Mouse (Mus musculus): ENCODE measurements at regions not wholly inside any gene's neighbourhood (a gene's known extent, or its start where the extent isn't known, plus 50 kb on each side); places are given as distances from the start of the nearest gene placed in this dataset.

DNA sequence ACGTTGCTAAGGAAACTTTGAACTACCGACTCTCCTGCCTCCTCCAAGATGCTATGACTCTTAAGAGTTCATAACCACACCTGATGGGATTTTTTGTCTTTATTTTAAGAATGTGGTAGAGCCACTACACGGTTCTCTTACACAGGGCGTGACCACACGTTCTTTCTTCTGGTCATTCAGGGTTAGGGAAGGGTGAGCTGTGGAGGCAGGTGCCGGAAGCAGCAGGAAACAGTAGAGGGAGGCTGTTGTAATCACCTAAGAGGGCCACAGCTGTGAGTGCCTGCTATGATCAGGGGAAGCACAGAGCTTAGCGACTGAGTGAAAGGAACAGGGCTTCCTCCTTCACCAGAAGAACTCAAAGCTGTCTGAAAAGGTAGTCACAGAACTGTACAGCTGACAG lies 50.6 kb upstream of the Larp1 start:
- no peak for TF ChIP-seq TCF12 (IDR thresholded peaks at IDR 0.05; ENCODE audit: insufficient read depth, poor library complexity, severe bottlenecking)
- no peak for TF ChIP-seq SRF (IDR thresholded peaks at IDR 0.05; ENCODE audit: control insufficient read depth, insufficient read length, low read depth)
- TF ChIP-seq POLR2AphosphoS2 (IDR thresholded peaks at IDR 0.05; ENCODE audit: insufficient read length, low read depth), result no peak
- TF ChIP-seq CEBPB (IDR thresholded peaks at IDR 0.05; ENCODE audit: insufficient read depth, poor library complexity, severe bottlenecking), result no peak
- no peak for TF ChIP-seq USF1 (IDR thresholded peaks at IDR 0.05; ENCODE audit: low read depth)
- no peak for TF ChIP-seq REST (IDR thresholded peaks at IDR 0.05; ENCODE audit: insufficient read depth, insufficient read length)
- TF ChIP-seq MAX (IDR thresholded peaks at IDR 0.05; ENCODE audit: low read depth), result no peak
- no peak for TF ChIP-seq MYOG (IDR thresholded peaks at IDR 0.05; ENCODE audit: control insufficient read depth in 1 of 3, insufficient read depth in 1 of 3, insufficient read length in 2 of 3, low read depth in 2 of 3)
- no peak for TF ChIP-seq TCF3 (IDR thresholded peaks at IDR 0.05; ENCODE audit: insufficient read length, low read depth)
- no peak for TF ChIP-seq POLR2A (IDR thresholded peaks at IDR 0.05; ENCODE audit: insufficient read length, low read depth)
- TF ChIP-seq E2F4 (IDR thresholded peaks at IDR 0.05; ENCODE audit: insufficient read depth), result no peak
- no peak for TF ChIP-seq MYOD1 (IDR thresholded peaks at IDR 0.05; ENCODE audit: control insufficient read depth in 1 of 3, insufficient read length in 2 of 3, low read depth in 2 of 3)
- Histone ChIP-seq H3K79me2 (ENCODE audit: control insufficient read depth, insufficient read depth) (no peaks in the 10 kb centered on the region), H3K27me3 (ENCODE audit: control insufficient read depth, insufficient read depth, insufficient read length) (no peaks in the 10 kb centered on the region), H3K4me3 (no peak overlapping the region), H3ac (ENCODE audit: control insufficient read depth, insufficient read length) (no peak overlapping the region), H3K36me3 (ENCODE audit: control insufficient read depth, insufficient read depth) (no peaks in the 10 kb centered on the region), H3K4me2 (ENCODE audit: low read depth) (no peak overlapping the region)

DNA sequence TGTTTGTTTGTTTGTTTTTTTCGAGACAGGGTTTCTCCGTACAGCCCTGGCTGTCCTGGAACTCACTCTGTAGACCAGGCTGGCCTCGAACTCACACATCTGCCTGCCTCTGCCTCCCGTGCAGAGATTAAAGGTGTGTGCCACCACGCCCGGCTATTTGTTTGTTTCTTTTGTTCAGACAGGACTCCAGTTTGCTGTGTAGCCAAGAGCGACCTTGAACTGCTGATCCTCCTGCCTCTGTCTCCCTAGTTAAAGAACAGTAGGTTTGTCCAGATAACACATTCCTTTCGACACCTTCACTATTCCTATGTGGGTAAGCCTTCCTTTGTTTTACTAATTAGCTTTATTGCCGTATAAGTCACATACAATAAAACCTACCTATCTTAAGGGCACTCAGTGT lies 52.0 kb upstream of the Larp1 start:
- H3K27me3 ChIP-seq (ENCODE audit: control insufficient read depth, insufficient read depth, insufficient read length), result no peaks in the 10 kb centered on the region

DNA sequence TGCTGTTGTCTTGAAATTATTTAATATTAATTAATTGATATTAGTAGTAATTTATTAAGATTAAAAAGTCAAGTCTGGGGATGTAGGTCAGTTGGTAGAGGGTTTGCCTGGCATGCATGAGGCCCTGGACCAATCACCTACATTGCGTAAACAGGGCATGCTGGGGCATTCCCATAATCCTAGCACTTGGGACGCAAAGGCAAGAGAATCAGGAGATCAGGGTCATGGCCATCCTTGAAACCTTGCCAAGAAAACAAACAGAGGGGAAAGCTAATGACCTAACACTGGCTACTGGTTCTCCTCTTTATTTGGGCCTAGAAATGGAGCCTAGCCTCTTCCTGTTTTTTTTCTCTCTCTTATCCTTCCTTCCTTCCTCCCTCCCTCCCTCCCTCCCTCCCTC lies 52.8 kb upstream of the Larp1 start:
- Histone ChIP-seq H3K27me3 (ENCODE audit: control insufficient read depth, insufficient read depth, insufficient read length) (no peaks in the 10 kb centered on the region), H3K36me3 (ENCODE audit: control insufficient read depth, insufficient read depth) (no peaks in the 10 kb centered on the region), H3K4me2 (ENCODE audit: low read depth) (no peak overlapping the region), H3K4me3 (no peak overlapping the region), H3ac (ENCODE audit: control insufficient read depth, insufficient read length) (no peak overlapping the region), H3K79me2 (ENCODE audit: control insufficient read depth, insufficient read depth) (no peaks in the 10 kb centered on the region)
- TF ChIP-seq MYOD1 (IDR thresholded peaks at IDR 0.05; ENCODE audit: control insufficient read depth in 1 of 3, insufficient read length in 2 of 3, low read depth in 2 of 3), result no peak
- TF ChIP-seq USF1 (IDR thresholded peaks at IDR 0.05; ENCODE audit: low read depth), result no peak
- TF ChIP-seq CEBPB (IDR thresholded peaks at IDR 0.05; ENCODE audit: insufficient read depth, poor library complexity, severe bottlenecking), result no peak
- TF ChIP-seq E2F4 (IDR thresholded peaks at IDR 0.05; ENCODE audit: insufficient read depth), result no peak

More for the DNA sequence above, 52.0 kb upstream of the Larp1 start:
- H3K79me2 ChIP-seq (ENCODE audit: control insufficient read depth, insufficient read depth), result no peaks in the 10 kb centered on the region
- H3K4me3 ChIP-seq, result no peak overlapping the region
- H3ac ChIP-seq (ENCODE audit: control insufficient read depth, insufficient read length), result no peak overlapping the region
- TF ChIP-seq SRF (IDR thresholded peaks at IDR 0.05; ENCODE audit: control insufficient read depth, insufficient read length, low read depth), result no peak
- no peak for TF ChIP-seq REST (IDR thresholded peaks at IDR 0.05; ENCODE audit: insufficient read depth, insufficient read length)
- TF ChIP-seq POLR2AphosphoS2 (IDR thresholded peaks at IDR 0.05; ENCODE audit: insufficient read length, low read depth), result no peak
- no peak for TF ChIP-seq POLR2A (IDR thresholded peaks at IDR 0.05; ENCODE audit: insufficient read length, low read depth)
- TF ChIP-seq MAX (IDR thresholded peaks at IDR 0.05; ENCODE audit: low read depth), result no peak
- no peak for TF ChIP-seq CEBPB (IDR thresholded peaks at IDR 0.05; ENCODE audit: insufficient read depth, poor library complexity, severe bottlenecking)
- no peaks in the 10 kb centered on the region for H3K36me3 ChIP-seq (ENCODE audit: control insufficient read depth, insufficient read depth)
- no peak overlapping the region for H3K4me2 ChIP-seq (ENCODE audit: low read depth)

DNA sequence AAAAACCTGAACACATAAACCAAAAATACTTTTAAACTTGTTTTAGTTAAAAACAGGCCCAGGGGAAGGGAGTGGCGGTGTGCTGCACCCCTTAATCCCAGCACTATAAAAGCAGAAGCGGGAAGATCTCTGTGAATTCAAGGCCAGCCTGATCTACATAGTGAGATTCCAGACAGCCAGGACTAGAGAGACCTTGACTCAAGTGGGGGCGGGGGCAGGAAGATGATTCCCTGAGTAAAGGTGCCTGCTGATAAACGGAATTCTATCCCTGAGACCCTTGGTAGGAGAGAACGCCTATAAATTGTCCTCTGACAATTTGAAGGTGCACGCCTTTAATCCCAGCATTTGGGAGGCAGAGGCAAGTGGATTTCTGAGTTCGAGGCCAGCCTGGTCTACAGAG lies 53.4 kb upstream of the Larp1 start:
- H3K36me3 ChIP-seq (ENCODE audit: control insufficient read depth, insufficient read depth), result no peaks in the 10 kb centered on the region
- no peaks in the 10 kb centered on the region for H3K27me3 ChIP-seq (ENCODE audit: control insufficient read depth, insufficient read depth, insufficient read length)
- no peak overlapping the region for H3ac ChIP-seq (ENCODE audit: control insufficient read depth, insufficient read length)
- no peak overlapping the region for H3K4me2 ChIP-seq (ENCODE audit: low read depth)
- no peak for TF ChIP-seq CEBPB (IDR thresholded peaks at IDR 0.05; ENCODE audit: insufficient read depth, poor library complexity, severe bottlenecking)
- no peak for TF ChIP-seq TCF3 (IDR thresholded peaks at IDR 0.05; ENCODE audit: insufficient read length, low read depth)
- no peak for TF ChIP-seq MYOD1 (IDR thresholded peaks at IDR 0.05; ENCODE audit: control insufficient read depth in 1 of 3, insufficient read length in 2 of 3, low read depth in 2 of 3)
- no peak for TF ChIP-seq MAX (IDR thresholded peaks at IDR 0.05; ENCODE audit: low read depth)
- TF ChIP-seq USF1 (IDR thresholded peaks at IDR 0.05; ENCODE audit: low read depth), result no peak
- no peak for TF ChIP-seq POLR2AphosphoS2 (IDR thresholded peaks at IDR 0.05; ENCODE audit: insufficient read length, low read depth)
- no peak for TF ChIP-seq E2F4 (IDR thresholded peaks at IDR 0.05; ENCODE audit: insufficient read depth)
- TF ChIP-seq REST (IDR thresholded peaks at IDR 0.05; ENCODE audit: insufficient read depth, insufficient read length), result no peak
- TF ChIP-seq MYOG (IDR thresholded peaks at IDR 0.05; ENCODE audit: control insufficient read depth in 1 of 3, insufficient read depth in 1 of 3, insufficient read length in 2 of 3, low read depth in 2 of 3), result no peak
- no peak overlapping the region for H3K4me3 ChIP-seq
- H3K79me2 ChIP-seq (ENCODE audit: control insufficient read depth, insufficient read depth), result no peaks in the 10 kb centered on the region

DNA sequence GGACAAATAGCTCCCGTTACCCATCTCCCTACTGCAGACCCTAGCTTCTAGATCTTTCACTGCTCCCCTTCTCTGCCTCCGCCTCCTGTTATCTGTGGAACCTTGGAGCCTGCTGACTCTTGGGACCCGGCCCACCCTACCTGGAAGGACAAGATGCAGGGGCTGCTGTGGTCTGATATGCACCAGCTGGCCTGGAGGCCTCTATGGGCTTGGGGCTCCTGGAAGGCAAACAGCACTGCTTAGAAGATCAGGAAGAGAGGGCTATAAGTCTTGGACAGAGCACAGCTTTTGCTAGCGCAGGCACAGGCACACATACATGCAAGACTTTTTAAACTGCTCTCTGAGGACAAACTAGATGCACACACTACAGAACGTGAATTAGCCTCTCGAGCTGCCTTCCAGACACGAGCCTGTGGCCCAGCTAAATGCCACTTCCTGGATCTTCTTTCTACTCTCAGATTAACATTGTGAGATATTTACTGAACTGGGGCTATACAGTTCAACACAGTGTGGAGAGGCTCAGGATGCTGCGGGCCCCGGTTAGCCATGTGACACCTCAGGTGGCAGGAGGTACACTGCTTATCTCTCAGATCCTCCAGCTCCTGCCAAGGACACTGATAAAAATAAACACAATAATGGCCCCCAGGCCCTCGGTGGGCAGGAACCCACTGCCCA lies 54.2 kb upstream of the Larp1 start:
- H3K4me2 ChIP-seq (ENCODE audit: low read depth), result no peak overlapping the region
- no peaks in the 10 kb centered on the region for H3K36me3 ChIP-seq (ENCODE audit: control insufficient read depth, insufficient read depth)
- no peak overlapping the region for H3ac ChIP-seq (ENCODE audit: control insufficient read depth, insufficient read length)
- TF ChIP-seq USF1 (IDR thresholded peaks at IDR 0.05; ENCODE audit: low read depth) (no peak), TCF12 (IDR thresholded peaks at IDR 0.05; ENCODE audit: insufficient read depth, poor library complexity, severe bottlenecking) (no peak), SRF (IDR thresholded peaks at IDR 0.05; ENCODE audit: control insufficient read depth, insufficient read length, low read depth) (no peak), MYOG (IDR thresholded peaks at IDR 0.05; ENCODE audit: control insufficient read depth in 1 of 3, insufficient read depth in 1 of 3, insufficient read length in 2 of 3, low read depth in 2 of 3) (no peak), REST (IDR thresholded peaks at IDR 0.05; ENCODE audit: insufficient read depth, insufficient read length) (no peak), CEBPB (IDR thresholded peaks at IDR 0.05; ENCODE audit: insufficient read depth, poor library complexity, severe bottlenecking) (no peak), POLR2A (IDR thresholded peaks at IDR 0.05; ENCODE audit: insufficient read length, low read depth) (no peak), POLR2AphosphoS2 (IDR thresholded peaks at IDR 0.05; ENCODE audit: insufficient read length, low read depth) (no peak), E2F4 (IDR thresholded peaks at IDR 0.05; ENCODE audit: insufficient read depth) (no peak), MYOD1 (IDR thresholded peaks at IDR 0.05; ENCODE audit: control insufficient read depth in 1 of 3, insufficient read length in 2 of 3, low read depth in 2 of 3) (no peak), MAX (IDR thresholded peaks at IDR 0.05; ENCODE audit: low read depth) (no peak), TCF3 (IDR thresholded peaks at IDR 0.05; ENCODE audit: insufficient read length, low read depth) (no peak)
- H3K27me3 ChIP-seq (ENCODE audit: control insufficient read depth, insufficient read depth, insufficient read length), result no peaks in the 10 kb centered on the region
- H3K79me2 ChIP-seq (ENCODE audit: control insufficient read depth, insufficient read depth), result no peaks in the 10 kb centered on the region
- H3K4me3 ChIP-seq, result no peak overlapping the region
